Mouse (Mus musculus) midbrain, postnatal 0 days (tissue): ENCODE data around the gene Pacs2. TPM values are rescaled to one million over a fixed set of nuclear protein-coding genes. Genes with fewer than 3 reads are reported as not detected.

Experiments
- ATAC-seq: fragments of 200-750 bp; cut with Nextera tagmentation; 2 replicates; pipeline ENCODE4 v1.8.0; 2017; ENCODE audit warnings: moderate number of reproducible peaks, mild to moderate bottlenecking, moderate TSS enrichment, moderate library complexity; ENCODE audit not compliant: low FRiP score
- DNase-seq: peaks from one replicate; pipeline ENCODE4 v3.0.0-alpha.2; 2015; ENCODE audit warnings: low spot score
- H3K27ac ChIP-seq: fragments of 300-500 bp; sonication (generic); 2 replicates; pipeline ENCODE4 v1.5.1; 2014; ENCODE audit warnings: low read depth, mild to moderate bottlenecking, low read length, mixed read lengths
- H3K27me3 ChIP-seq: fragments of 300-500 bp; sonication (generic); 2 replicates; pipeline ENCODE4 v1.6.1; 2014; ENCODE audit warnings: low read length, control low read depth, mixed read lengths; ENCODE audit not compliant: insufficient read depth
- H3K36me3 ChIP-seq: fragments of 300-500 bp; sonication (generic); 2 replicates; pipeline ENCODE4 v1.6.1; 2014; ENCODE audit warnings: low read length, control low read depth, mixed read lengths; ENCODE audit not compliant: insufficient read depth
- H3K4me1 ChIP-seq: fragments of 300-500 bp; sonication (generic); 2 replicates; pipeline ENCODE4 v1.6.1; 2014; ENCODE audit warnings: mild to moderate bottlenecking, control low read depth, antibody characterized with exemption, low read length, mixed read lengths; ENCODE audit not compliant: insufficient read depth
- H3K4me2 ChIP-seq: fragments of 300-500 bp; sonication (generic); 2 replicates; pipeline ENCODE4 v1.6.1; 2014; ENCODE audit warnings: low read depth, mild to moderate bottlenecking, low read length, mixed read lengths; ENCODE audit not compliant: poor library complexity, severe bottlenecking
- H3K4me3 ChIP-seq: fragments of 300-500 bp; sonication (generic); 2 replicates; pipeline ENCODE4 v1.5.1; 2014; ENCODE audit warnings: low read depth, mild to moderate bottlenecking, low read length, moderate library complexity
- H3K9ac ChIP-seq: fragments of 300-500 bp; sonication (generic); replicated peaks from 2 replicates; pipeline ENCODE4 v1.6.1; 2014; ENCODE audit warnings: mild to moderate bottlenecking, low read length, moderate library complexity, mixed read lengths; ENCODE audit not compliant: poor library complexity, severe bottlenecking
- H3K9me3 ChIP-seq: fragments of 300-500 bp; sonication (generic); 2 replicates; pipeline ENCODE4 v1.6.1; 2016; ENCODE audit warnings: low read length, control low read depth
- CTCF ChIP-seq: IDR thresholded peaks from 2 replicates; pipeline ENCODE4 v1.5.1; 2016; ENCODE audit warnings: antibody characterized with exemption, mild to moderate bottlenecking
- WGBS: fragments of 180-500 bp; shearing (Covaris S2); extraction: QIAGEN DNeasy Blood & Tissue Kit; methylation state at CpG from one replicate; pipeline ENCODE4 v1.1.7; 2014; 5-methylcytosine and 5-hydroxymethylcytosine counted together
- polyA plus RNA-seq: library from polyadenylated mRNA; unstranded; fragments of >200 nt; fragmentation: Nextera tagmentation; extraction: Ambion mirVana; gene quantifications from 2 replicates; pipeline ENCODE4 v1.2.1, GENCODE M21; 2015
- total RNA-seq: library from RNA; depleted of rRNA; stranded (reverse); fragments of >200 nt; gene quantifications from 2 replicates; pipeline ENCODE4 v1.2.3, GENCODE M21; 2014

The Pacs2 gene
- total and polyA plus RNA-seq, 2 experiments from 2014 or later, result 25.8 to 162 TPM

- no peak for ATAC-seq
- Histone ChIP-seq H3K9me3 (no peaks in the 10 kb centered on the region), H3K27me3 (no peaks in the 10 kb centered on the region), H3K4me2 (no peak overlapping the region), H3K36me3 (peaks cover 89% of the 10 kb centered on the region), H3K9ac (no peak overlapping the region), H3K27ac (no peak overlapping the region), H3K4me3 (no peak overlapping the region), H3K4me1 (no peaks in the 10 kb centered on the region)
- TF ChIP-seq CTCF, result no peak
- WGBS, result 81% methylated on average over 10 of the region's 10 CpGs
- DNase-seq, result no peak
Observed at GRCm38 (mm10) chr12:113062201-113062600, 47.9 kb downstream of the Pacs2 start.

GRCm38 (mm10) chr12:113063700-113064099, 49.4 kb downstream of the Pacs2 start:
- peaks cover 79% of the 10 kb centered on the region for H3K36me3 ChIP-seq
- no peak overlapping the region for H3K4me2 ChIP-seq

DNA sequence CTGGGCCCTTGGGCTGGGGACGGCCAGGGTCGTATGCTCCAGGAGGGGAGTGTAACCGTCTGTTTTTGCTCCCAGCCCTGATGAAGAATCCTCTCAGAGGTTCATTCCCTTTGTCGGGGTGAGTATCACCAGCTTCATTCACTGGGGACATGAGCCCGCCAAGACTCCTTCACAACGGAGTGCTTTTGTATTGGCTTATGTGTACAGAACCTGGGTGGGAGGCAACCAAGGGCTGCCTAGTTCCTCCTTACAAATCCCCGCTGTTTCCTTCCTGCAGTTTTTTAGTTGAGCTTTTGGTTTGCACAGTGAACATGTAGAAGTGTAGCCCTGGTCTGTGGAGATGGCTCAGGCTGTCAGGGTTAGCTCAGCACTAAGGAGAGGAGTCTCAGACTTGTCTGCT, 53.7 kb downstream of the Pacs2 start:
- no peak overlapping the region for H3K4me3 ChIP-seq
- H3K4me1 ChIP-seq, result no peaks in the 10 kb centered on the region
- DNase-seq (no peak), ATAC-seq (no peak)
- no peak overlapping the region for H3K9ac ChIP-seq
- no peak for TF ChIP-seq CTCF
- WGBS, result 82% methylated on average over 7 of the region's 7 CpGs
- H3K27ac ChIP-seq, result no peak overlapping the region
- H3K36me3 ChIP-seq, result peaks cover 71% of the 10 kb centered on the region
- H3K4me2 ChIP-seq, result no peak overlapping the region
- no peaks in the 10 kb centered on the region for H3K27me3 ChIP-seq
- no peaks in the 10 kb centered on the region for H3K9me3 ChIP-seq

More at GRCm38 (mm10) chr12:113063700-113064099, 49.4 kb downstream of the Pacs2 start:
- H3K9ac ChIP-seq, result no peak overlapping the region
- no peak overlapping the region for H3K4me3 ChIP-seq
- H3K4me1 ChIP-seq, result no peaks in the 10 kb centered on the region
- no peaks in the 10 kb centered on the region for H3K27me3 ChIP-seq
- H3K27ac ChIP-seq, result no peak overlapping the region
- TF ChIP-seq CTCF, result no peak
- 95% methylated on average over 7 of the region's 7 CpGs for WGBS
- no peaks in the 10 kb centered on the region for H3K9me3 ChIP-seq
- no peak for DNase-seq
- ATAC-seq, result no peak

DNA sequence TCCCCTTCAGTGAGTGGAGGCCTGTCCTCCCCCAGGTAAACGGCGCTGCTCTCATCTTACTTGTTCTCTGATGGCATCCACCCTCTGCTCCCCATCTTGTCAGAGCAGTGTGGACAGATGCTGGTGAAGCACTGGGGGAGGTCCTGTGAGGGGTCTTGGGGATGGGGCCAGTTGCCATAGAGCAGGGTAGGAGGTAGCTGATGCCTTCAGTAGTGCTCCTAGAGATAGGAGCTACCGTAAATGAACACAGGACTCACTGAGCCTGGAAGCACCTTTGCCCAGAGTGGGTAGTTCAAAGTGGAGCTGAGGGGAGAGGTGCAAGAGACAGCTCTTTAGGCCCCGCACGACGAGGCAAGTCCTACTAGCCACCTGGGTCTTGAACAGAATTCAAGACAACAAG, 55.1 kb downstream of the Pacs2 start:
- no peak overlapping the region for H3K9ac ChIP-seq
- ATAC-seq (no peak), DNase-seq (no peak)
- no peak overlapping the region; the same call in 1 of the 2 replicates for H3K27ac ChIP-seq
- H3K27me3 ChIP-seq, result no peaks in the 10 kb centered on the region
- H3K4me3 ChIP-seq, result no peak overlapping the region
- H3K9me3 ChIP-seq, result no peaks in the 10 kb centered on the region
- H3K4me2 ChIP-seq, result no peak overlapping the region
- H3K36me3 ChIP-seq, result peaks cover 57% of the 10 kb centered on the region
- H3K4me1 ChIP-seq, result peaks cover 3% of the 10 kb centered on the region
- 96% methylated on average over 6 of the region's 6 CpGs for WGBS
- TF ChIP-seq CTCF, result no peak

DNA sequence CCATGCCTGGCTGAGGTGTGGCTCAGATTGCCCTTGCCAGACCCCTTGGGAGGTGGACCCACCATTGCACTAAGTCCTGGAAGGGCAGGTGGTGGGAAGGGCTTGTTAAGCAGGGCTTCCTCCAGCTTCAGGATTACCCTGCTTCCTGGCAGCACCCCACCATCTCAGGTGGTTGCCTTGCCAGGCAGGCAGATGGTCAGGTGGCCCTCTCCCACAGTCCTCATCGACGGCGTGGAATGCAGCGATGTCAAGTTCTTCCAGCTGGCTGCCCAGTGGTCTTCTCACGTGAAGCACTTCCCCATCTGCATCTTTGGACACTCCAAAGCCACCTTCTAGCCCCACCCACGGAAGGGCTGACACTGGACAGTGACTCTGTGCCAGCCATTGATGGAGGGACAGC, 57.0 kb downstream of the Pacs2 start:
- H3K27ac ChIP-seq, result no peak overlapping the region
- WGBS, result 89% methylated on average over 6 of the region's 6 CpGs
- no peak for TF ChIP-seq CTCF
- no peak overlapping the region for H3K4me2 ChIP-seq
- no peak overlapping the region for H3K9ac ChIP-seq
- ATAC-seq, result no peak
- no peaks in the 10 kb centered on the region for H3K27me3 ChIP-seq
- H3K9me3 ChIP-seq, result no peaks in the 10 kb centered on the region
- H3K4me3 ChIP-seq, result no peak overlapping the region
- DNase-seq, result no peak
- peaks cover 13% of the 10 kb centered on the region for H3K4me1 ChIP-seq
- peaks cover 42% of the 10 kb centered on the region for H3K36me3 ChIP-seq

- H3K36me3 ChIP-seq, result peaks cover 38% of the 10 kb centered on the region
Observed at GRCm38 (mm10) chr12:113071827-113072226, 57.5 kb downstream of the Pacs2 start.

More at GRCm38 (mm10) chr12:113071827-113072226, 57.5 kb downstream of the Pacs2 start:
- H3K4me2 ChIP-seq, result no peak overlapping the region
- no peak for TF ChIP-seq CTCF
- H3K4me1 ChIP-seq, result peaks cover 13% of the 10 kb centered on the region
- no peaks in the 10 kb centered on the region for H3K27me3 ChIP-seq
- no peak overlapping the region for H3K4me3 ChIP-seq
- 84% methylated on average over 6 of the region's 6 CpGs for WGBS
- ATAC-seq, result no peak
- H3K9ac ChIP-seq, result no peak overlapping the region
- no peak for DNase-seq
- no peak overlapping the region for H3K27ac ChIP-seq
- no peaks in the 10 kb centered on the region for H3K9me3 ChIP-seq
